Mouse (Mus musculus) lung, postnatal 10 days (tissue): ENCODE results near the gene Has3.
A peak's percentile ranks its signal among the peaks of the same experiment; 100 is the strongest.

Experiments
- DNase-seq: peaks from one replicate; pipeline ENCODE4 v3.0.0; 2021

Gene Has3

DNA sequence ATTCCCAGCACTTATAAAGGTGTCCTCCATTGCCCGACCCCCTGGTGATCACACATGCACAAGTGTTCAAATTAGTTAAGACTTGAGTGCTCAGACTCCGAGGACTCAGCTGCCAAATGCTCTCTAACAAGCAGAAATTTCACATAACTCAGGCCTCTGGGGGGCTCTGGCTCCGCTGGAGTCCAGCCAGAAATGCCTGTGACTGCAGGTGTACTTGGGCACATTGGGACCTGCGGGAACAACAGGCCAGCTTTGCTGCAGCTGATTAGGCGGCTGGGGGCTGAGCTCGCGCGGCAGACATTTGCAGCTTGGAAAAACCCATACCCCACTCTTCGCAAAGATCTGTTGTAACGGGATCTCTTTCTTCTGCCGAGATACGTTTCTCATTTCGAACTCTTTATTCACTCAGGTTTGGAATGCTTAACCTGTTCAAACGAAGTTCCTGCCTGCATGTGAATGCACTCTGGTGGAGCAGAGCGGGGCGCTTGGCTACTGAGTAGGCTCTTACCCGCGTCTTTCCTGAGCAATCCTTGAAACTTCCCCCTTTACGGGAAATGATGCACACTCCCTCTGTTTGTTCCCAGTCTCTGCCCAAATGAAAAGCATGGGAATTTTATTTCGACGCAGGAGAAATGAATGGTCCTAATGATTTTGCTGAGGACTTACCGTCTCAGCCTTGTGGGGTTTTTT is 62.5 kb downstream of the Has3 start:
- peak; percentile 22 for DNase-seq

DNA sequence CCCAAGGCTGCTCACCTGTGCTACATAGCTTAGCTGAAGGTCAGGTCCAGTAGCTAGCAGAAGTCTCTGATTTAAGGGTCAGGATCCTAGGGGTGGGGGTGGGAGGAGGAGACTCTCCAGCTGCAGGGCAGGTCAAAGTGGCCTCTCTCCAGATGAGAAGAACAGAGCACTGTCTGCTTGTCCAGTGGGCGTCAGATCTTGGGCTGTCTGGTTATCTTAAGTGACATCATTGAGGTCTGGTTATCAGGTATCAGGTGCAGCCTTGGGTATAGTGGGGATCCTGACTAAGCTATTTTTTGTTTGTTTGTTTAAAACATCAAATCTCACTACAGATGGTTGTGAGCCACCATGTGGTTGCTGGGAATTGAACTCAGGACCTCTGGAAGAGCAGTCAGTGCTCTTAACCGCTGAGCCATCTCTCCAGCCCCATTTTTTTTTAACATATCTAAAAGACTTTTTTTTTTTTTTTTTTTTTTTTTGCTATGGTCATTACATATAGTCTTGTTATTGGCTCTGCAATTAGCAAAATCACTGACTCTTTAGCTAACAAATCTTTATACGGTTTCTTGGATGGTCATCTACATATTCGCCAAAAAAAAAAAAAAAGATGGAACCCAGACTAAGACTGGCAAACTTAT is 63.6 kb downstream of the Has3 start:
- no peak for DNase-seq
